Mouse (Mus musculus) C2C12 (cell line): Measurements from ENCODE around the gene Rps6kb2.

ENCODE experiments used
- CEBPB ChIP-seq: IDR thresholded peaks from one replicate; pipeline ENCODE4 v1.6.1; 2011; ENCODE audit warnings: low read depth, mild to moderate bottlenecking, control low read depth, moderate library complexity
- USF1 ChIP-seq: IDR thresholded peaks from one replicate; pipeline ENCODE4 v1.6.1; 2011; ENCODE audit warnings: low read depth, mild to moderate bottlenecking, control low read depth, moderate library complexity

- no peak for TF ChIP-seq CEBPB
- no peak for TF ChIP-seq USF1
These were observed 16.1 kb downstream of the Rps6kb2 start for GRCm38 (mm10) chr19:4147022-4147405.
